Mouse (Mus musculus) forebrain, embryonic 15.5 days (tissue): ENCODE results near the gene Ppp1r16b. TPM values are rescaled to one million over a fixed set of nuclear protein-coding genes. Genes with fewer than 3 reads are reported as not detected.

Experiments
- ATAC-seq: fragments of 200-750 bp; cut with Nextera tagmentation; replicated peaks from 2 replicates; pipeline ENCODE4 v1.8.0; 2017; ENCODE audit warnings: mild to moderate bottlenecking, moderate TSS enrichment, moderate library complexity
- H3K27ac ChIP-seq: fragments of 300-500 bp; sonication (generic); replicated peaks from 2 replicates; pipeline ENCODE4 v1.5.1; 2015; ENCODE audit warnings: mild to moderate bottlenecking, inconsistent platforms
- H3K27me3 ChIP-seq: fragments of 300-500 bp; sonication (generic); 2 replicates; pipeline ENCODE4 v1.6.1; 2015; ENCODE audit warnings: inconsistent platforms
- H3K36me3 ChIP-seq: fragments of 300-500 bp; sonication (generic); 2 replicates; pipeline ENCODE4 v1.6.1; 2015; ENCODE audit warnings: mild to moderate bottlenecking, inconsistent platforms
- H3K4me1 ChIP-seq: fragments of 300-500 bp; sonication (generic); 2 replicates; pipeline ENCODE4 v1.6.1; 2015; ENCODE audit warnings: inconsistent platforms
- H3K4me2 ChIP-seq: fragments of 300-500 bp; sonication (generic); replicated peaks from 2 replicates; pipeline ENCODE4 v1.6.1; 2015; ENCODE audit warnings: mild to moderate bottlenecking, inconsistent platforms
- H3K4me3 ChIP-seq: fragments of 300-500 bp; sonication (generic); 2 replicates; pipeline ENCODE4 v1.5.1; 2015; ENCODE audit warnings: mild to moderate bottlenecking, inconsistent platforms
- H3K9ac ChIP-seq: fragments of 300-500 bp; sonication (generic); replicated peaks from 2 replicates; pipeline ENCODE4 v1.6.1; 2015; ENCODE audit warnings: mild to moderate bottlenecking, inconsistent platforms
- H3K9me3 ChIP-seq: fragments of 300-500 bp; sonication (generic); 2 replicates; pipeline ENCODE4 v1.6.1; 2016; ENCODE audit warnings: inconsistent platforms
- WGBS: fragments of 180-500 bp; shearing (Covaris S2); methylation state at CpG from one replicate; pipeline ENCODE4 v1.1.7; 2015; ENCODE audit warnings: mixed read lengths; 5-methylcytosine and 5-hydroxymethylcytosine counted together
- polyA plus RNA-seq: library from polyadenylated mRNA; unstranded; fragments of >200 nt; fragmentation: Nextera tagmentation; extraction: Ambion mirVana; gene quantifications from 2 replicates; pipeline ENCODE4 v1.2.1, GENCODE M21; 2015

Gene Ppp1r16b
- polyA plus RNA-seq, 1 experiment from 2014 or later, result 24.4 TPM

DNA sequence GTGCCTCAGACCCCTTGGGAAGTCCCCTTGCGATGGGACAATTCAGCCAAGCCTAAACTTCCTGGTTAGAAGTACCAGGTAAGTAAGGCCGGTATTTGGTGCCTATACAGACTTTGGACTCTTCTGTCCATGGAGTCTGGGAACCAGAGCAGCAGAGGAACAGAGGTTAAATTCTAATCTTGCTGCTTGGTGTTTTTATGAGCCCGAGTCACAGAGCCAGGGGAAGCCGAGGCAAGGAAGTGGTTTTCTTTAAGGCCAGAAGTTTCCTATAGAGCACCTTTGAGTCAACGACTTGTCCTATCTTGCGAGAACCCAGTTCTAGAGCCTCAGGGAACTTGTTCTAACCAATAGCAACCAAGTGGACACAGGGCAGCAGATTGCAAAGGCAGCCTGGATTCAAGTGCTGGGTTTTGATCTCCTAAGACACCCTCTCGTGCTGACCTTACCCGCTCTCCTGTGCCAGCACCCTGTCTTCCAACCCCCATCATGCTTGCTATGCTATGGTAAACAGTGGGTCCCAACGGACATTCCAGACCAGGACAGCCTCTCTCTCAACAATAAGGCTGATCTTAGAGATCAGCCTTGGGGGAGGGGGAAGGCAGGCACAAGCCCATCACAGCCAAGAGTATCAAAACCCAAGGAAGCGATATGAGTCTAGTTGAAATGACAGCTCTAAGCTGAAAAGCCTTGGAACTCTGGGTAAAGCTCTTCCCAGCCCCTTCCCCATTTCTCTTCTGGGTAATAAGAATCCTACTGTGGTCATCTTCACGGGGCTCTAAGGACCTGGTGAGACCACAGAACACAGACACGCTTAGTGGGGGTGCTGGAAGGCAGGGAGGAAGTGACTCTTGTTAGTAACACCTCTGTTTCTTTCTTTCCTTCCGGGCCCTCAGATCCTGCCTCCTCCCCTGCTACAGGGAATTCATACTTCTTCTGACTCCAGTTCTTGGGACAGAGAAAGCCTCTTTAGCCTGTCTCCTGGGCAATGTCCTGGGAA is 4.3 kb downstream of the Ppp1r16b start:
- Histone ChIP-seq H3K4me2 (peak overlapping the region; percentile 95), H3K4me1 (peaks cover 32% of the 10 kb centered on the region), H3K9me3 (no peaks in the 10 kb centered on the region), H3K9ac (0 out of 2 replicates have a peak overlapping the region, but pooled peaks have one; percentile 70), H3K4me3 (peak overlapping the region; percentile 64), H3K27ac (no peak overlapping the region), H3K36me3 (no peaks in the 10 kb centered on the region), H3K27me3 (0 out of 2 replicates have a peak, but pooled peaks cover 9% of the 10 kb centered on the region)
- 73% methylated on average over 13 of the region's 13 CpGs for WGBS
- ATAC-seq, result no peak

DNA sequence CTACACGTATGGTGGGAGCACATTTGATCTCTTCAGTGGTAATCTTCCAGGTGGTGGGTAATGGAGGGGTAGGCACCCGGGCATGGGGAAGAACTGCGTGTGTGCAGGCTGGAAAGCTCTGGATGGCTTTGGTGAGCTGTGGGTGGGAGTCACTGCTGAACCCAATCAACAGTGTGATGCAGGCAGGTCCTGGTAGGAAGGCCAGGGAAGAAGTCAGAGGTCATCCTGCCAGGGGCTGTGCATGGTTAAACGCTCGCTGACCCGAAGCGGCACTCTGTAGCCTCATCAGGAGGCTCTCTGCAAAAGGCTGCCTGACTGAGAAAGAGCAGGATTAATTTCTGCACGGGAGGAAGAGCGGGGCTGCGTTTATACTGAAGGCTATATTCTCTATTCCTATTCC is 5.4 kb downstream of the Ppp1r16b start:
- Histone ChIP-seq H3K27ac (no peak overlapping the region), H3K4me1 (peaks cover 37% of the 10 kb centered on the region), H3K36me3 (no peaks in the 10 kb centered on the region), H3K27me3 (0 out of 2 replicates have a peak, but pooled peaks cover 9% of the 10 kb centered on the region), H3K4me2 (no peak overlapping the region), H3K4me3 (no peak overlapping the region), H3K9ac (no peak overlapping the region), H3K9me3 (no peaks in the 10 kb centered on the region)
- 37% methylated on average over 10 of the region's 10 CpGs for WGBS
- ATAC-seq, result no peak

DNA sequence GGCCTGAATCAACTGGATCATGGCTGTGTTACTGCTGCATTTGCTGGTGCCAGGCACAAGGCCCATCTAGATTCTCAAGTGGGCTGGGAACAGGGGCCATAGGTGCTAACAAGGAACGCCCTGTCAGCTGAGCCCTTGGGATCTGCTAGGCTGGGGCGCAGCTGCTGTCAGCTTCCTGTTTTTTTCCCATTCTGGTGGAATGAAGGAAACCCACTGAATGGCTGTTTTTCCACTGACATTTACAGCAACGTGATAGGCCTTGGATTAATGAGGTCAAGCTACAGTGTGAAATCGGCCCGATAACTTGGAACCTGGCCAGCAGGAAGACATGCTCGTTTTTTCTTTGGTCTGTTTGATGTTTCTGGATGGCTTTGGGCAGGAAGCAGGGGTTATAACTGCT is 7.6 kb downstream of the Ppp1r16b start:
- H3K27me3 ChIP-seq, result 0 out of 2 replicates have a peak, but pooled peaks cover 9% of the 10 kb centered on the region
- H3K4me3 ChIP-seq, result no peak overlapping the region
- no peak overlapping the region for H3K9ac ChIP-seq
- no peaks in the 10 kb centered on the region for H3K9me3 ChIP-seq
- H3K4me1 ChIP-seq, result peaks cover 40% of the 10 kb centered on the region
- ATAC-seq, result no peak
- no peaks in the 10 kb centered on the region for H3K36me3 ChIP-seq
- no peak overlapping the region for H3K4me2 ChIP-seq
- H3K27ac ChIP-seq, result peak overlapping the region; percentile 58
- WGBS, result 17% methylated on average over 6 of the region's 6 CpGs

DNA sequence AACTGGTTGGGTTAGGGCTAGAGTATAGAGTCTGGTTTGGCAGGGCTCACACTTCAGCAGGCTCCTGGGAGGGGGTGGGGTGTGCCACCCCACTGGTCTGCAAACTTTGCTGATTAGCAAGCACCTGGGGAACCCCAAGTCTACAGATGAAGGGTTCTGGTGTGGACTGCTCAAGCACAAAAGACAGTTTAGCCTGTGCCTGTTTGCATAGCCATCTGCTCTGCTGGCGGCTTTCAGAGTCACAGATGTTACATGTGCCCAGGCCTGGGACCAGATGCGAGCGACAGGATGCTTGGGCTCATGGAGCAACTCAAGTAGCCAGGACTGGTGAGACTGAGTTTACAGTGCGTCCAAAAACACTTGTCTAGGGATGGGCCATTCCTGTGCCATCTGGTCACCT is 8.3 kb downstream of the Ppp1r16b start:
- H3K4me2 ChIP-seq, result no peak overlapping the region
- no peak overlapping the region for H3K9ac ChIP-seq
- no peak overlapping the region for H3K4me3 ChIP-seq
- no peaks in the 10 kb centered on the region for H3K9me3 ChIP-seq
- 0 out of 2 replicates have a peak, but pooled peaks cover 9% of the 10 kb centered on the region for H3K27me3 ChIP-seq
- peaks cover 35% of the 10 kb centered on the region for H3K4me1 ChIP-seq
- H3K27ac ChIP-seq, result peak overlapping the region; percentile 58
- WGBS, result 46% methylated on average over 4 of the region's 4 CpGs
- no peaks in the 10 kb centered on the region for H3K36me3 ChIP-seq
- peak; percentile 41; the same call in 1 of the 2 replicates for ATAC-seq

DNA sequence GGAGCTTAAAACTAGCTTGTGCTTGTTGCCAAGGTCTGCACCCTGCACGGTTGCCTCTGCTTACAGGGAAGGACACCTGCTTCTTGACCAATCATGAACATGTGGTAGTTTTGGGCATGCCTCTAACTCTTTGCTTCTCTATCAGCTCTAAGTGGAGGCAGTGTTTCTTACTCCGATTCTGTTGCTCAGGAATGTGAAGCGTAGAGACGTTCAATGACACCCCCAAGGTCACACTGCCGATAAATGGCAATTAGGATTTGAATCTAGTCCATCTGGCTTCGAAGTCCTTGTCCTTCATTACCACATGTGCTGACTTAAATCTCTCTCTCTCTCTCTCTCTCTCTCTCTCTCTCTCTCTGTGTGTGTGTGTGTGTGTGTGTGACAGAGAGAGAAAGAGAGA is 8.9 kb downstream of the Ppp1r16b start:
- no peaks in the 10 kb centered on the region for H3K36me3 ChIP-seq
- peak overlapping the region; percentile 58 for H3K27ac ChIP-seq
- no peaks in the 10 kb centered on the region for H3K9me3 ChIP-seq
- H3K9ac ChIP-seq, result no peak overlapping the region
- H3K4me1 ChIP-seq, result peaks cover 29% of the 10 kb centered on the region
- 76% methylated on average over 6 of the region's 6 CpGs for WGBS
- ATAC-seq, result no peak
- H3K4me3 ChIP-seq, result no peak overlapping the region
- no peak overlapping the region for H3K4me2 ChIP-seq
- 0 out of 2 replicates have a peak, but pooled peaks cover 5% of the 10 kb centered on the region for H3K27me3 ChIP-seq

DNA sequence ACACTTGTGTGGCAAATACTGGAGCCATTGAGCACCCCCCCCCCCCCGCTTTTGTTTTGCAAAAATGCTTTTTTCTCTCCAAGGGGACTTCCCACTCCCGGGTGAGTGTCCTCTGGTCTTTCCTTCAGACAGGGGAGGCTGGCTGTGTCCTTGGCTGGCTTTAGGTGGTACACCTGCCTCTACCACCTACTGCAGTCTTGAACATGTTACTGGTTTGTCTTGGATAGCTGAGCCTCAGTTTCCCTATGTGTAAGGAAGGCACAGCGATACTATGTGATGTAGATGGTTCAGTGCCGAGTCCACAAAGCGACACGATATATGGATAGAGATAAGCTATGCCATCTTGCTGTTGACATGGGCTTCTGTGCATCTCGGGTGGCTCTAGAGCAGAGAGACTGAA is 9.6 kb downstream of the Ppp1r16b start:
- H3K36me3 ChIP-seq, result no peaks in the 10 kb centered on the region
- no peak overlapping the region for H3K4me2 ChIP-seq
- H3K4me3 ChIP-seq, result no peak overlapping the region
- H3K9me3 ChIP-seq, result no peaks in the 10 kb centered on the region
- no peak overlapping the region for H3K9ac ChIP-seq
- no peak for ATAC-seq
- peaks cover 29% of the 10 kb centered on the region for H3K4me1 ChIP-seq
- 0 out of 2 replicates have a peak, but pooled peaks cover under 1% of the 10 kb centered on the region for H3K27me3 ChIP-seq
- peak overlapping the region; percentile 64; the same call in 1 of the 2 replicates for H3K27ac ChIP-seq
- WGBS, result 79% methylated on average over 7 of the region's 7 CpGs

DNA sequence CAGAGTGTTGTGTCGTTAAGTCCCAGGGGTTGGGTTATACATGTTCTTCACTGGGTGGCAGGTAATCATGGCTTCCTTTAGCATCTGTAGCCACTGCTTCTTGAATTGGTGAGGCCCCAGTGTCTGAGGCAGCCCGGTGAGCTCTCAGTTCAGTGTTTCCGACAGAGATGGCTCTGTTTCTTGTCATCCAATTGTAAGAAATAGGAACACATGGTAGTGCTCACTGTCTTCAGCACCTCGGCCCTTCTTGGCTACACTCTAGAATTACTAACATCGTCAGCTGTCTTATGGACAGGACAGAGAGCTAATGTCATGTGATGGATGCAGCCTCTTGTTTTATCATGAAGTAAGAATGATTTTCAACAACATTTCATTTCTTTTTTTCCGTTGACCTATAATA is 10.0 kb downstream of the Ppp1r16b start:
- Histone ChIP-seq H3K9me3 (no peaks in the 10 kb centered on the region), H3K4me2 (no peak overlapping the region), H3K9ac (no peak overlapping the region), H3K27ac (peak overlapping the region; percentile 64), H3K36me3 (no peaks in the 10 kb centered on the region), H3K4me3 (no peak overlapping the region), H3K27me3 (no peaks in the 10 kb centered on the region), H3K4me1 (peaks cover 32% of the 10 kb centered on the region)
- ATAC-seq, result no peak
- WGBS, result 71% methylated on average over 6 of the region's 6 CpGs

DNA sequence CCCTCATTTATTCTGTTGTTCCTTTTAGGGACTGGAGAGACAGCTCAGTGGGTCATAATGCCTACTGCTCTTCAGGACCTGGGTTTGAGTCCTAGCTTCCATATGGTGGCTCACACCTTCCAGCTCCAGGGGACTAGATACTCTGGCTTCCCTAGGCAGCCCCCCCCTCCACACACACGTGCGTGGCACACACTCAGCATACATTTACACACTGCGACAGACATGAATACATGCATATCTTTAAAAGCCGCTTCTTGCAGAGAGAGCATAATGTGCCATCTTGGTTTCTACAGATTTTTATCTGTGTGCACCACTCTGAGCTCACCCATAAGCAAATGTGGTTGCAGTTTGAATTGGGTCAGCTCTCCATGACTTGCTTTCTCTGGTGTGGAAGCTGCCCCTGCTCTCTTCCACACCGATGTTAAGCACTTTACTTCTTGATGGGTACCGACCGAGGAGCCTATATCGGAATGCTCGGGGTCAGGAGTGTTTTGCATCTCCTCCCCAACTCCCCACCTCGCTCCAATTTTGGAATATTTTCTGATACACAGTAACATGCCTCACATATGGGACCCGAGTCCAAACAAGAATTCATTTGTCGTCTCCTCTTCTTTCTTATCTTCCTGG is 10.8 kb downstream of the Ppp1r16b start:
- Histone ChIP-seq H3K4me2 (no peak overlapping the region), H3K36me3 (no peaks in the 10 kb centered on the region), H3K9ac (no peak overlapping the region), H3K4me1 (peaks cover 31% of the 10 kb centered on the region), H3K4me3 (no peak overlapping the region), H3K27ac (peak overlapping the region; percentile 64), H3K27me3 (no peaks in the 10 kb centered on the region), H3K9me3 (no peaks in the 10 kb centered on the region)
- ATAC-seq, result peak; percentile 53
- WGBS, result 79% methylated on average over 12 of the region's 12 CpGs

DNA sequence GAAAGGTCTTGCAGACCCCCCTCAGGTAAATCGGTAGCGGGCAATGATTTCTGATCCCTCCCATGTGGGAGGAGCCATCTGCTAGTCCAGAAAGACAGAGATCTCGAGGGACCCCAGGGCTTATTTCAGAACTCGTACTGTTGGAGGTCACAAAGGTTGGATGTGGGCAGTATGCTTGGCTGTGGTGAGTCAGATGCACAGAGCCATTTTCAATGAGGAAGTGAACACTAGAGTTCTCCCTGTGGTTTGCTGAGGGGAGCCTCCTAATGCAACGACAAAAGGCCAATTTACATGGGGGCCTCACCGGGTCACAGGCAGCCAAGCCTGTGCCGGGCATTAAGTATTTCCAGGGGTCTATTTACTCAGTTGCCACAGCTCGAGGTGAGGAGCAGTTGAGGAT is 12.7 kb downstream of the Ppp1r16b start:
- Histone ChIP-seq H3K4me3 (no peak overlapping the region), H3K27me3 (no peaks in the 10 kb centered on the region), H3K27ac (no peak overlapping the region), H3K9me3 (no peaks in the 10 kb centered on the region), H3K9ac (no peak overlapping the region), H3K4me2 (no peak overlapping the region), H3K4me1 (peaks cover 43% of the 10 kb centered on the region), H3K36me3 (no peaks in the 10 kb centered on the region)
- WGBS, result 80% methylated on average over 8 of the region's 8 CpGs
- no peak for ATAC-seq

DNA sequence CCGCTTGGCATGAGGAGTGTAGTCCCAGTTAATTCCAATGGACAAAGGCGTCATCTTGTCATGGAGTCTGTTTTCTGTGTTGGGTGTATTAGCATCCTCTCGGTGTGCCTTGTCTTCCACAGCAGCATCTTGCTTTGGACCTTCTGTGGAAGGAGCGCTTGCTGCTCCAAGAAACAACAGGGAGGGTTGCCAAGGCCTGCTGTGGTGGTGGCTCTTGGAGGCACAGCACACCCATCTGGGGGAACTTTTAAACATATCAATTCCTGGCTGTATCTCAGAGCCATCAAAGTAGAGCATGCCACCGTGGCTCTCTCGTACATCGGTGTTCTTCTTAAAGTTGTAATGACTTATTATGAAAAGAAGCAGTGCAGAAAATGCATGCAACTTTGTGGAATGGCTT is 13.9 kb downstream of the Ppp1r16b start:
- Histone ChIP-seq H3K4me1 (peaks cover 38% of the 10 kb centered on the region), H3K4me2 (no peak overlapping the region), H3K36me3 (no peaks in the 10 kb centered on the region), H3K27me3 (no peaks in the 10 kb centered on the region), H3K27ac (no peak overlapping the region; the same call in 1 of the 2 replicates), H3K4me3 (no peak overlapping the region), H3K9me3 (no peaks in the 10 kb centered on the region), H3K9ac (no peak overlapping the region)
- 89% methylated on average over 7 of the region's 7 CpGs for WGBS
- no peak for ATAC-seq

DNA sequence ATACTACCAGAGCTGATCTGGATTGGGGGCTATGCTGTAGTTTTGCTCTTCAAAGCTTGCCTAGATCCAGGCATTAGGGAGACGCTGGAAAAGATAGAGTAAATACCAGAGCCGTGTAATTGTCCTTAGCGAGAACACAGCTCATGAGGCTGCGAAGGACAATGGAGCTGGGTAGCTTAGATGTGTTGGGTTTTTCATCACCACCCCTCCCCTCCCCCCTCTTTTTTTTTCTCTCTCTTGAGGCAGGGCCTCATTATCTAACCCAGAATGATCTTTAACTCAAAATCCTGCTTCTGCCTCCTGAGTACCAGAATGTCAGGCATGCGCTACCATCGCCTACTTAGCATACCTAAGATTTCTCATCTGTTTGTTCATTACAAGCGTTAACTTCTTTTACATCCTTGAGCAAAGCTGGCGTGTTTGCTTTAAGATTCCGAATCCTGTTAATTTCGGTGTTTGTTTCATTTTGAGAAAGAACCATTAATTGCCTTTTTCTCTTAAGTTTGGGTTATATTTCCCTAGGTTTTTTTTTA is 15.2 kb downstream of the Ppp1r16b start:
- Histone ChIP-seq H3K9ac (no peak overlapping the region), H3K4me1 (peaks cover 43% of the 10 kb centered on the region), H3K27me3 (no peaks in the 10 kb centered on the region), H3K4me3 (no peak overlapping the region), H3K27ac (no peak overlapping the region), H3K4me2 (no peak overlapping the region), H3K36me3 (no peaks in the 10 kb centered on the region), H3K9me3 (no peaks in the 10 kb centered on the region)
- no peak for ATAC-seq
- 54% methylated on average over 10 of the region's 10 CpGs for WGBS

DNA sequence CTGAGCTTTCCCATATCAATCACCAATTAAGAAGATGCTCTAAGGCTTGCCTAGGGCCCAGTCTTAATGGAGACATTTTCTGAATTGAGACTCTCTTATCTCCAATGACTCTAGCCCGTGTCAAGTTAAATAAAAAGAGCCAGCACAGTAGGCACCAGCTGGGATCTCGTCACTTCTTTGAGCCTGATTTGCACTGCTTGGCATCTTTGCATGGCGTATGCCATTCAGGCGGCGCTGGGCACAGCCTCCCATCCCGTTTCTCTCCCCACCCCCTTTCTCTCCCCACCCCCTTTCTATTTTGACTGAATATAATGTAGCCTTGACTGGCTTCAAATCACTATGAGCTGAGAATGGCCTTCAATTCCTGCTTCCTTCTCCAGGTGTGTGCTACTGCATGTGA is 16.5 kb downstream of the Ppp1r16b start:
- Histone ChIP-seq H3K9ac (no peak overlapping the region), H3K36me3 (no peaks in the 10 kb centered on the region), H3K4me1 (peaks cover 40% of the 10 kb centered on the region), H3K27me3 (no peaks in the 10 kb centered on the region), H3K4me3 (no peak overlapping the region), H3K27ac (peak overlapping the region; percentile 47), H3K9me3 (no peaks in the 10 kb centered on the region), H3K4me2 (no peak overlapping the region)
- 0 out of 2 replicates have a peak, but pooled peaks have one; percentile 14 for ATAC-seq
- 57% methylated on average over 6 of the region's 6 CpGs for WGBS
